Mouse (Mus musculus) left cerebral cortex, adult 11 months (tissue): ENCODE data around the gene AC129217.1.
A peak's percentile ranks its signal among the peaks of the same experiment; 100 is the strongest.

ENCODE experiments used
- DNase-seq: peaks from one replicate; pipeline ENCODE4 v3.0.0; 2022; ENCODE audit warnings: low spot score

Gene AC129217.1

DNA sequence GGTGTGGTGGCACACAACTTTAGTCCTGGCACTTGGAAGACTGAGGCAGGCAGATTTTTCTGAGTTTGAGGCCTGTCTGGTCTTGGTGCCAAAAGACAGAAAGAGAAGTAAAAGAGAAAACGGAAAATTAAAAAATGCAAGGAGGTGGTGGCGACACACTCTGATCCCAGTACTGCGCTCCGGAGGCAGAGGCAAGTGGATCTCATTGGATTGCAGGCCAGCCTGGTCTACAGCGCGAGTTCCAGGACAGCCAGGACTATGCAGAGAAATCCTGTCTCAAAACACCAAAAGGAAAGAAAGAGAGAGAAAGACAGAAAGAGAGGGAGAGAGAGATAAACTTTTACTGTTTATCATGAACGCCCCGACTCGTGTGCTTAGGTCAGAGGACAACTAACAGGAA is 41.3 kb downstream of the AC129217.1 start:
- no peak for DNase-seq

- DNase-seq, result peak; percentile 97
Observed at GRCm38 (mm10) chr19:8871267-8872186, 42.0 kb downstream of the AC129217.1 start, which contains the start of gene Ubxn1. Gene Ubxn1 (plus strand): TSS chr19:8871496.

GRCm38 (mm10) chr19:8872266-8872840 is 42.8 kb downstream of the AC129217.1 start:
- no peak for DNase-seq

- no peak for DNase-seq
Observed at GRCm38 (mm10) chr19:8875031-8875430, 45.5 kb downstream of the AC129217.1 start.

- peak; percentile 83 for DNase-seq
Observed at GRCm38 (mm10) chr19:8880311-8881033, 50.9 kb downstream of the AC129217.1 start, which contains the start of gene Uqcc3. Gene Uqcc3 (minus strand): TSS chr19:8880923.

GRCm38 (mm10) chr19:8881034-8881392 is 51.4 kb downstream of the AC129217.1 start:
- no peak for DNase-seq

- no peak for DNase-seq
Observed at GRCm38 (mm10) chr19:8883616-8884015, 54.0 kb downstream of the AC129217.1 start, which contains the start of the genes Lbhd1 and Gm49403. Gene Lbhd1 (plus strand): TSS chr19:8883732. Gene Gm49403 (plus strand): TSS chr19:8883930.

DNA sequence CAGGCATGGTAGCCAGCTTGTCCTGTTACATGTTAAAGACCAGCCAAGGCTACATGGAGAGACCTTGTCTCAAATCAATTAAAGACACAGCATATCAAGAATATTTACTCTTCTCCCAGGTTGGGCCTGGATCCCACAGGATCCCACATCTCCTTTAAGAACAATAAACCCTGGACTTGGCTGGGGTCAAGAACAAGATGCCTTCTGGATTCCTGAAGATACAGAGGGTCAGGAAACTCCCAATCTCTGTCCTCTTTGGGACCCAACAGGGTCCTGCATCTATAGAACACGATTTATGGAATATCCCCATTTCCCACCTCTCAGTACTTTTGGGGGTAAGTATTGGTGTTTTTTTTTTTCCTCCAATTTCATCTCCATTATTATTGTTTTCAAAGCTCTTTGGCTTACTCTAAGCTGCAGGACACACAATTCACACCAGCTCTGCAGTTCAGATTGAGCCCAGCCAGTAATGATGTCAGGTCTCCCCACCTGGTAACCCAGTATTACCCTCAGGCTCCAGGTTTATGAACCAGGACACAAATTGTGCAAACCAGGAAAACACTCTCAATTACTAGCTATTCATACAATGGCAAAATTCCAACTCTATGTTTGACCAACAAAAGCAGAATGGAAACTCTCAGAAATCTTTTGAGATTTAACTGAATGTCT is 57.5 kb downstream of the AC129217.1 start:
- no peak for DNase-seq

DNA sequence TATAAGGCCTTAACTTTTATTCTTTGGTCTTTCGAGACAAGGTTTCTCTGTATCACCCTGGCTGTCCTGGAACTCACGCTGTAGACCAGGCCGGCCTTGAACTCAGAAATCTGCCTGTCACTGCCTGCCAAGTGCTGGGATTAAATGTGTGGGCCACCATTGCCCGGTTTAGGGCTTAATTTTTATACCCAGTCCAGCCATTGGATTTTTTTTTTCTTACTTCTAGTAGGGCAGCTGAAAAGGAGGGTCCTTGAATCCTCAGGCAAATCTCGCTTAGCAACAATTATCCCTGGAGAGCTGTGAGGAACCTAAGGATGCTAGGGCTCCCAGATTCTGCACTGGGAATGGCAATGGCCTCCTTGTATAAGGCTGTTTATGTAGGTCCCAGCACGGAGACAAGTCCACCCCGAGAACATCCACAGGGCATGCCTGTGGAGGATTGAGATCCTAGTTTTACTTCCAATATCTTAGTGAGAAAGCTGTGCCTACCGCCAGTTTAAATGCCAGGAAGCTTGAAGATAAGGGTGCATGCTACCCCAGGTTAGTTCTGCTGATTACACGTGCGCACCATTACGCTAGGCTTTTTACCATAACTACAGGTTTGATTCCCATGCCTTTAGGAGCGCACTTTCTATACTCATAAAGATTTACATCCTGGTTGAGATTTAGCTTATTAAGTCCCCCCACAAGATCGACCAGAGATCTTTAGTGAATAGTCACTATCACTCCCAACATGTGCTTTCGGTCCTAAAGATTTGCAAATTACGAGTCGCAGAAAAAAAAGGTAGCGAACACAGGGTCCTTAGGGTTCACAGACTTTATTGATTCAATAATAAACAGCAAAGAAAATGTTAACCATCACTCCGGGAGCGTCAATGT is 58.3 kb downstream of the AC129217.1 start:
- no peak for DNase-seq

DNA sequence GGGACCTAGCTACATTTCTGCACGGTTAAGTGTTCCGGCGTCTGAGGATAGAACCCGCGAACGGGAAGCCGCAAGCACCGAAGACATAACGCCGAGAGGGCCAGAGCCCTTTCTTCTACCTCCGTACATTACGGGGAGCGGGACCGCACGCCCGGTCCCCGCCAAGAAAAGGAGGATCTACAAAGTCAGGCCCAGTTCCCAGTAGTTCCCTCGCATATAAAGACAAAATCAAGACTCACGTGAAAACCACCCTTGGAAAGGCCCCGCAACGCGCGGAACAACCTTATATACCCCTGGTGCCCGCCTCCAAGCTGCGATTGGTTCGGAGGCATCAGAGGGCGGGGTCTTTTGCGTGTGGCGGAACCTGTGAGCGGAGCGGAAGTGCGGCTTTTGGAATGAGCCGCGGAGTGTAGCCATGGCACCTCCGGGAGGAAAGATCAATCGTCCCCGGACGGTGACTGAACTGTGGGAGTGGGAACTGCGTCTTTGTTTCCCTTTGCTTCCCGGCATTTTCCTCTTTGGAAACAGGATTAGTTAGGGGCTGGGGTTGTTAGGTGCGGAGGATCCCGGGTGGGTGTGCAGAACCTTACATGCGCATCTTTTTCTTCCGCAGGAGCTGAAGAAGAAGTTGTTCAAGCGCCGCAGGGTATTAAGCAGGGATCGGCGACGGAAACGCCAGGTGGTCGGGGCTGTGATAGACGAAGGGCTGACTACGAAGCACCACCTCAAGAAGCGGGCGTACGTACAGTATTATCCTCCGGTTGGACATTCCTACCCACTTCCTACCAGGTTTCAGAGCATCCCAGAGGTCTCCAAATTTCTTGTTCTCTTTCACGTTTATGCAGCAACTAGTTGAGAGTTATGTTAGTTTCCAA is 59.2 kb downstream of the AC129217.1 start, which contains the start of the genes 1810009A15Rik and Gm49416:
1810009A15Rik (plus strand) TSS at position 343 of the 875 bp plus-strand sequence.
Gm49416 (plus strand) TSS at position 416 of the 875 bp plus-strand sequence.
- peak; percentile 89 for DNase-seq
